Mouse (Mus musculus): ENCODE measurements around the gene Daxx. TPM values are rescaled to one million over a fixed set of nuclear protein-coding genes. Genes with fewer than 3 reads are reported as not detected.

The Daxx gene
- polyA plus RNA-seq, 1 experiment from 2014 or later = 46.9 TPM

- Histone ChIP-seq H3K36me3 (ENCODE audit: control insufficient read depth, insufficient read depth, low read length) (peaks cover 26% of the 10 kb centered on the region), H3K9ac (ENCODE audit: low read depth, low read length) (peak overlapping the region; percentile 72), H3K27ac (ENCODE audit: low read depth, low read length) (peak overlapping the region; percentile 94), H3K4me2 (peak overlapping the region; percentile 98), H3K27me3 (replicated peaks; ENCODE audit: control insufficient read depth, insufficient read depth, low read length) (no peaks in the 10 kb centered on the region), H3K4me1 (replicated peaks; ENCODE audit: control insufficient read depth, insufficient read depth, low read length) (peaks cover 16% of the 10 kb centered on the region), H3K4me3 (ENCODE audit: low read depth, low read length) (peak overlapping the region; percentile 94), H3K9me3 (ENCODE audit: control insufficient read depth, low read length) (no peaks in the 10 kb centered on the region)
- DNase-seq (ENCODE audit: low spot score) (peak; percentile 71), ATAC-seq (replicated peaks; ENCODE audit: low FRiP score) (peak; percentile 47)
- under 1% methylated on average over 42 of the region's 44 CpGs for WGBS
Measured at GRCm38 (mm10) chr17:33908331-33909076, 710 bp upstream of the Daxx start.

GRCm38 (mm10) chr17:33909869-33910250 lies 646 bp downstream of the Daxx start:
- Histone ChIP-seq H3K4me3 (ENCODE audit: low read depth, low read length) (peak overlapping the region; percentile 94), H3K27me3 (replicated peaks; ENCODE audit: control insufficient read depth, insufficient read depth, low read length) (no peaks in the 10 kb centered on the region), H3K9me3 (ENCODE audit: control insufficient read depth, low read length) (no peaks in the 10 kb centered on the region), H3K9ac (ENCODE audit: low read depth, low read length) (peak overlapping the region; percentile 96), H3K27ac (ENCODE audit: low read depth, low read length) (peak overlapping the region; percentile 94), H3K4me2 (peak overlapping the region; percentile 98), H3K36me3 (ENCODE audit: control insufficient read depth, insufficient read depth, low read length) (peaks cover 38% of the 10 kb centered on the region), H3K4me1 (replicated peaks; ENCODE audit: control insufficient read depth, insufficient read depth, low read length) (peaks cover 17% of the 10 kb centered on the region)
- under 1% methylated on average over 14 of the region's 14 CpGs for WGBS
- DNase-seq (ENCODE audit: low spot score) (no peak), ATAC-seq (replicated peaks; ENCODE audit: low FRiP score) (no peak; the same call in 1 of the 2 replicates)

GRCm38 (mm10) chr17:33910346-33911051 lies 1.3 kb downstream of the Daxx start:
- Histone ChIP-seq H3K36me3 (ENCODE audit: control insufficient read depth, insufficient read depth, low read length) (peaks cover 38% of the 10 kb centered on the region), H3K4me1 (replicated peaks; ENCODE audit: control insufficient read depth, insufficient read depth, low read length) (peaks cover 23% of the 10 kb centered on the region), H3K9ac (ENCODE audit: low read depth, low read length) (peak overlapping the region; percentile 96), H3K4me2 (peak overlapping the region; percentile 98), H3K4me3 (ENCODE audit: low read depth, low read length) (peak overlapping the region; percentile 94), H3K27ac (ENCODE audit: low read depth, low read length) (peak overlapping the region; percentile 94; the same call in 1 of the 2 replicates), H3K9me3 (ENCODE audit: control insufficient read depth, low read length) (no peaks in the 10 kb centered on the region), H3K27me3 (replicated peaks; ENCODE audit: control insufficient read depth, insufficient read depth, low read length) (no peaks in the 10 kb centered on the region)
- WGBS = 46% methylated on average over 11 of the region's 11 CpGs
- ATAC-seq (replicated peaks; ENCODE audit: low FRiP score) (no peak), DNase-seq (ENCODE audit: low spot score) (no peak)

GRCm38 (mm10) chr17:33911052-33911812 lies 2.0 kb downstream of the Daxx start:
- 91% methylated on average over 31 of the region's 31 CpGs for WGBS
- Histone ChIP-seq H3K36me3 (ENCODE audit: control insufficient read depth, insufficient read depth, low read length) (peaks cover 38% of the 10 kb centered on the region), H3K9ac (ENCODE audit: low read depth, low read length) (no peak overlapping the region), H3K4me1 (replicated peaks; ENCODE audit: control insufficient read depth, insufficient read depth, low read length) (peaks cover 23% of the 10 kb centered on the region), H3K27me3 (replicated peaks; ENCODE audit: control insufficient read depth, insufficient read depth, low read length) (no peaks in the 10 kb centered on the region), H3K9me3 (ENCODE audit: control insufficient read depth, low read length) (no peaks in the 10 kb centered on the region), H3K4me3 (ENCODE audit: low read depth, low read length) (no peak overlapping the region), H3K27ac (ENCODE audit: low read depth, low read length) (no peak overlapping the region), H3K4me2 (no peak overlapping the region)
- DNase-seq (ENCODE audit: low spot score) = no peak
- no peak for ATAC-seq (replicated peaks; ENCODE audit: low FRiP score)

- no peak for DNase-seq (ENCODE audit: low spot score)
- H3K4me1 ChIP-seq (replicated peaks; ENCODE audit: control insufficient read depth, insufficient read depth, low read length) = peaks cover 23% of the 10 kb centered on the region
- H3K27ac ChIP-seq (ENCODE audit: low read depth, low read length) = no peak overlapping the region
- no peaks in the 10 kb centered on the region for H3K27me3 ChIP-seq (replicated peaks; ENCODE audit: control insufficient read depth, insufficient read depth, low read length)
- WGBS = 92% methylated on average over 28 of the region's 28 CpGs
- no peaks in the 10 kb centered on the region for H3K9me3 ChIP-seq (ENCODE audit: control insufficient read depth, low read length)
- no peak for ATAC-seq (replicated peaks; ENCODE audit: low FRiP score)
- H3K4me2 ChIP-seq = no peak overlapping the region
- H3K9ac ChIP-seq (ENCODE audit: low read depth, low read length) = no peak overlapping the region
- peaks cover 38% of the 10 kb centered on the region for H3K36me3 ChIP-seq (ENCODE audit: control insufficient read depth, insufficient read depth, low read length)
- H3K4me3 ChIP-seq (ENCODE audit: low read depth, low read length) = no peak overlapping the region
Measured at GRCm38 (mm10) chr17:33911813-33912414, 2.7 kb downstream of the Daxx start.

- Histone ChIP-seq H3K4me3 (ENCODE audit: low read depth, low read length) (no peak overlapping the region), H3K27ac (ENCODE audit: low read depth, low read length) (0 out of 2 replicates have a peak overlapping the region, but pooled peaks have one; percentile 13), H3K4me1 (replicated peaks; ENCODE audit: control insufficient read depth, insufficient read depth, low read length) (peaks cover 24% of the 10 kb centered on the region), H3K36me3 (ENCODE audit: control insufficient read depth, insufficient read depth, low read length) (peaks cover 51% of the 10 kb centered on the region), H3K27me3 (replicated peaks; ENCODE audit: control insufficient read depth, insufficient read depth, low read length) (no peaks in the 10 kb centered on the region), H3K4me2 (no peak overlapping the region; the same call in 1 of the 2 replicates), H3K9me3 (ENCODE audit: control insufficient read depth, low read length) (0 out of 2 replicates have a peak, but pooled peaks cover 2% of the 10 kb centered on the region), H3K9ac (ENCODE audit: low read depth, low read length) (no peak overlapping the region)
- DNase-seq (ENCODE audit: low spot score) = no peak
- WGBS = 87% methylated on average over 10 of the region's 10 CpGs
- no peak for ATAC-seq (replicated peaks; ENCODE audit: low FRiP score)
Measured at GRCm38 (mm10) chr17:33913264-33913663, 4.0 kb downstream of the Daxx start.

GRCm38 (mm10) chr17:33913905-33914304 lies 4.7 kb downstream of the Daxx start:
- DNase-seq (ENCODE audit: low spot score) = no peak
- H3K27ac ChIP-seq (ENCODE audit: low read depth, low read length) = 0 out of 2 replicates have a peak overlapping the region, but pooled peaks have one; percentile 13
- H3K27me3 ChIP-seq (replicated peaks; ENCODE audit: control insufficient read depth, insufficient read depth, low read length) = no peaks in the 10 kb centered on the region
- no peak overlapping the region for H3K4me3 ChIP-seq (ENCODE audit: low read depth, low read length)
- no peak for ATAC-seq (replicated peaks; ENCODE audit: low FRiP score)
- 93% methylated on average over 8 of the region's 8 CpGs for whole genome bisulfite sequencing
- peaks cover 30% of the 10 kb centered on the region for H3K4me1 ChIP-seq (replicated peaks; ENCODE audit: control insufficient read depth, insufficient read depth, low read length)
- 0 out of 2 replicates have a peak, but pooled peaks cover 2% of the 10 kb centered on the region for H3K9me3 ChIP-seq (ENCODE audit: control insufficient read depth, low read length)
- H3K4me2 ChIP-seq = no peak overlapping the region; the same call in 1 of the 2 replicates
- no peak overlapping the region for H3K9ac ChIP-seq (ENCODE audit: low read depth, low read length)
- peaks cover 53% of the 10 kb centered on the region for H3K36me3 ChIP-seq (ENCODE audit: control insufficient read depth, insufficient read depth, low read length)

- DNase-seq (ENCODE audit: low spot score) (no peak), ATAC-seq (replicated peaks; ENCODE audit: low FRiP score) (no peak)
- 66% methylated on average over 13 of the region's 13 CpGs for WGBS
- peaks cover 53% of the 10 kb centered on the region for H3K36me3 ChIP-seq (ENCODE audit: control insufficient read depth, insufficient read depth, low read length)
- H3K9me3 ChIP-seq (ENCODE audit: control insufficient read depth, low read length) = 0 out of 2 replicates have a peak, but pooled peaks cover 2% of the 10 kb centered on the region
- peak overlapping the region; percentile 76 for H3K4me2 ChIP-seq
- peak overlapping the region; percentile 66 for H3K4me3 ChIP-seq (ENCODE audit: low read depth, low read length)
- peak overlapping the region; percentile 31 for H3K9ac ChIP-seq (ENCODE audit: low read depth, low read length)
- H3K27ac ChIP-seq (ENCODE audit: low read depth, low read length) = peak overlapping the region; percentile 30; the same call in 1 of the 2 replicates
- peaks cover 34% of the 10 kb centered on the region for H3K4me1 ChIP-seq (replicated peaks; ENCODE audit: control insufficient read depth, insufficient read depth, low read length)
- H3K27me3 ChIP-seq (replicated peaks; ENCODE audit: control insufficient read depth, insufficient read depth, low read length) = no peaks in the 10 kb centered on the region
Measured at GRCm38 (mm10) chr17:33914969-33915391, 5.8 kb downstream of the Daxx start.

All from liver, embryonic 11.5 days (tissue).